Mouse (Mus musculus): ENCODE results near the gene Hacl1. TPM values are rescaled to one million over a fixed set of nuclear protein-coding genes. Genes with fewer than 3 reads are reported as not detected.
"Not testable (repeated sequence)": the region's sequence is repeated elsewhere in the genome, so short reads cannot be mapped to it uniquely, and the experiment has no call there.

The Hacl1 gene
- polyA plus RNA-seq, 1 experiment from 2014 or later = 12.3 TPM

DNA sequence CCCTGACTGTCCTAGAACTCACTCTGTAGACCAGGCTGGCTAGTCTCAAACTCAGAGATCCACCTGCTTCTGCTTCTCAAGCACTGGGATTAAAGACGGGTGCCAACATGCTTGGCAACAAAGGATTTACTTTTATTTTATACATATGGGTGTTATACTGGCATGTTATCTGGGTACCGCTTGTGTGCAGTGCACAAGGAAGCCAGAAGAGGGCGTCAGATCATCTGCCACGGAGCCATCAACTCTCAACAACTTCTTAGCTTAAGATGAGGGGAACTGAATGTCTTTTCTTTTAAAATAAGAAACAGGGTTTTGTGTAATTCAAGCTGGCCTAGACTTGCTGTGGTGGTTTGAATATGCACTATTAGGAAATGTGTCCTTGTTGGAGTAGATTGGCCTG is 29.1 kb downstream of the Hacl1 start:
- H3K4me1 ChIP-seq (ENCODE audit: control insufficient read depth, insufficient read depth, low read length) = no peaks in the 10 kb centered on the region
- ATAC-seq (replicated peaks; ENCODE audit: insufficient number of reproducible peaks, low FRiP score, low TSS enrichment, low read depth) (no peak), DNase-seq (ENCODE audit: low spot score) (no peak)
- H3K9ac ChIP-seq (replicated peaks; ENCODE audit: low read length) = no peak overlapping the region
- no peak overlapping the region for H3K27ac ChIP-seq (replicated peaks; ENCODE audit: low read depth, low read length)
- WGBS = 61% methylated on average over 4 of the region's 4 CpGs
- no peaks in the 10 kb centered on the region for H3K9me3 ChIP-seq (replicated peaks; ENCODE audit: control insufficient read depth, low read length)
- H3K36me3 ChIP-seq (replicated peaks; ENCODE audit: control insufficient read depth, insufficient read depth, low read depth, low read length) = no peaks in the 10 kb centered on the region
- H3K4me3 ChIP-seq (ENCODE audit: low read depth, low read length) = no peak overlapping the region
- no peak overlapping the region for H3K4me2 ChIP-seq (ENCODE audit: low read depth, low read length)
- H3K27me3 ChIP-seq (ENCODE audit: control insufficient read depth, insufficient read depth, low read length) = no peaks in the 10 kb centered on the region

DNA sequence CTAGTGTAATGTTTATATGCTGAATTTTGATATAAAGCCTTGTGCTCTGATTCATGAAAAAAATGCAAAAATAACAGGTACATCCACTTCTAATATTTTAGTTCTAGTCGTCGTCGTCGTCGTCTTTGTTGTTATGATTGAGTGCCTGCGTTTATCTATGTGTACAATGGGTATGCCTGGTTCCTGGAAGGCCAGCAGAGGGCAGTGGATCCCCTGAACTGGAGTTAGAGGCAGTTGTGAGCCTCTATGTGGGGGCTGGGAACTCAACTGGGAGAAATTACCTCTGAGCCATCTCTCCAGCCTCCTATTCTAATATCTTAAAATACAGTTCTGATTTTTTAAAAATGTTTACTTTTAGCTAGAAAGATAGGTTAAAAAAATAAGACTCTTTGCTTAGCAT is 35.6 kb downstream of the Hacl1 start:
- Histone ChIP-seq H3K27ac (replicated peaks; ENCODE audit: low read depth, low read length) (no peak overlapping the region), H3K4me3 (ENCODE audit: low read depth, low read length) (no peak overlapping the region), H3K4me2 (ENCODE audit: low read depth, low read length) (no peak overlapping the region), H3K4me1 (ENCODE audit: control insufficient read depth, insufficient read depth, low read length) (no peaks in the 10 kb centered on the region), H3K9ac (replicated peaks; ENCODE audit: low read length) (no peak overlapping the region), H3K36me3 (replicated peaks; ENCODE audit: control insufficient read depth, insufficient read depth, low read depth, low read length) (no peaks in the 10 kb centered on the region), H3K9me3 (replicated peaks; ENCODE audit: control insufficient read depth, low read length) (no peaks in the 10 kb centered on the region), H3K27me3 (ENCODE audit: control insufficient read depth, insufficient read depth, low read length) (no peaks in the 10 kb centered on the region)
- 58% methylated on average over 6 of the region's 6 CpGs for WGBS
- ATAC-seq (replicated peaks; ENCODE audit: insufficient number of reproducible peaks, low FRiP score, low TSS enrichment, low read depth) (no peak), DNase-seq (ENCODE audit: low spot score) (peak; percentile 13)

DNA sequence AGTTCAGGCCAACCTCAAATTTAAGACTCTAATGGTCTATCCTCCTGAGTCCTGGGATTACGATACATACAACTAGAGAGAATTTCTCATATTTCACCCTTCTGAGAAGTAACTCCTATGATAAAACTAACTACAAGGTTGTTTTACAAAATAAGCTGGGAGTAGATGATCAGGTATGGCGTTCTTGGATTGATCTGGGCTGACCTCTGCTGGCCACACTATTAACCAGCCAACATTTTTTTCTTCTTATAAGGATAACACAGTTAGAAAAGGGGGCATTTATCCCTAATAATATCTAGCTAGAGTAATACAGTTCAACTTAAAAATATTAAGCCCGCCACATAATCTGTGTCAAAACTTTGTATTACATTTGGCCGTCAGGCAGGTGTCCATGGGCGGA is 36.2 kb downstream of the Hacl1 start:
- DNase-seq (ENCODE audit: low spot score) (peak; percentile 36), ATAC-seq (replicated peaks; ENCODE audit: insufficient number of reproducible peaks, low FRiP score, low TSS enrichment, low read depth) (no peak)
- Histone ChIP-seq H3K36me3 (replicated peaks; ENCODE audit: control insufficient read depth, insufficient read depth, low read depth, low read length) (no peaks in the 10 kb centered on the region), H3K4me2 (ENCODE audit: low read depth, low read length) (no peak overlapping the region), H3K9ac (replicated peaks; ENCODE audit: low read length) (no peak overlapping the region), H3K9me3 (replicated peaks; ENCODE audit: control insufficient read depth, low read length) (no peaks in the 10 kb centered on the region), H3K27ac (replicated peaks; ENCODE audit: low read depth, low read length) (no peak overlapping the region), H3K27me3 (ENCODE audit: control insufficient read depth, insufficient read depth, low read length) (no peaks in the 10 kb centered on the region), H3K4me3 (ENCODE audit: low read depth, low read length) (no peak overlapping the region), H3K4me1 (ENCODE audit: control insufficient read depth, insufficient read depth, low read length) (no peaks in the 10 kb centered on the region)
- 75% methylated on average over 5 of the region's 5 CpGs for WGBS

DNA sequence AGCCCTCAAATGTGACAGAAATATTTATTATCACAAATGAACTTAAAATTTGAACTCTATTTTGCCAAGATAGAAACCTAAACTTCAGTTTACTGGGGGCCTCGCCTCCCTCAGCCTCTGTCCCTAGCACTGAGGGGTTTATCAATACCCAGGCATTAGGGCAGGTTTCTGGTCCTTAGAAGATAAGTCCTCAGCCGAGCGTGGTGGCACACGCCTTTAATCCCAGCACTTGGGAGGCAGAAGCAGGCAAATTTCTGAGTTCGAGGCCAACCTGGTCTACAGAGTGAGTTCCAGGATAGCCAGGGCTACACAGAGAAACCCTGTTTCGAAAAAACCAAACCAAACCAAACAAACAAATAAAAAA is 38.5 kb downstream of the Hacl1 start:
- H3K36me3 ChIP-seq (replicated peaks; ENCODE audit: control insufficient read depth, insufficient read depth, low read depth, low read length); H3K9me3 ChIP-seq (replicated peaks; ENCODE audit: control insufficient read depth, low read length); H3K4me3 ChIP-seq (ENCODE audit: low read depth, low read length); H3K4me1 ChIP-seq (ENCODE audit: control insufficient read depth, insufficient read depth, low read length); DNase-seq (ENCODE audit: low spot score); H3K27ac ChIP-seq (replicated peaks; ENCODE audit: low read depth, low read length); H3K4me2 ChIP-seq (ENCODE audit: low read depth, low read length); ATAC-seq (replicated peaks; ENCODE audit: insufficient number of reproducible peaks, low FRiP score, low TSS enrichment, low read depth); H3K9ac ChIP-seq (replicated peaks; ENCODE audit: low read length); H3K27me3 ChIP-seq (ENCODE audit: control insufficient read depth, insufficient read depth, low read length): not testable (repeated sequence)
- WGBS = 89% methylated on average over 6 of the region's 6 CpGs

DNA sequence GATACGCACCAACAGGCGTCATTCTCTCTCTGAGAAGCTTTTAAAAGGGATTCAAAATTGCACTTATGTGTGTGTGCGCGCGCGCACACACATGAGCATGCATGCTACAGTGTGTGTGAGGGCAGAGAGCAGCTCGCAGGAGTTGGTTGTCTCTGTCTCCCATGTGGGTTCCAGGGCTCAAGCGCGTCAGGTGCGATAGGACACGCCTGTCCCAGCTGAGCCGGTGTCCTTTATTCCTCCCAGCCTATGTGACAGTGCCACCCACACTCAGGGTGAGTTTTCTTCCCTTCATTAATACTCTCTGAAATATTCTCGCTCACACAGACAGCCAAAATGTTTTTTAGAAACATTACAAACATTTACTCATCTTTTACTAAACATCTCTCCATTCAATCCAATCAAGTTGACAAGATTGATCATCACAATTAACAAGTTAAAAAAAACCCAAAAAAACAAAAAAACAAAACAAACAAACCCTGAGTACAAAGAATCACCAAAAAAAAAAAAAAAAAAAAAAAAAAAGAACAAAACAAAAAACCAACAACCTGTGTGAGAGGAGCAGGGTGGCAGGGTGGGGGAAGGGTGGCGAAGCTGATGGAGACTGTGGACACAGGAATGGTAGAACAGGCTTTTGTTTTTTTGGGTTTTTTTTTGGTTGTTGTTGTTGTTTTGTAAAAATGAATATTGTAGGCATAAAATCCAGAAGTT is 39.0 kb downstream of the Hacl1 start:
- Histone ChIP-seq H3K4me2 (ENCODE audit: low read depth, low read length) (no peak overlapping the region), H3K27me3 (ENCODE audit: control insufficient read depth, insufficient read depth, low read length) (no peaks in the 10 kb centered on the region), H3K9ac (replicated peaks; ENCODE audit: low read length) (no peak overlapping the region), H3K4me3 (ENCODE audit: low read depth, low read length) (no peak overlapping the region), H3K27ac (replicated peaks; ENCODE audit: low read depth, low read length) (no peak overlapping the region), H3K36me3 (replicated peaks; ENCODE audit: control insufficient read depth, insufficient read depth, low read depth, low read length) (no peaks in the 10 kb centered on the region), H3K4me1 (ENCODE audit: control insufficient read depth, insufficient read depth, low read length) (no peaks in the 10 kb centered on the region), H3K9me3 (replicated peaks; ENCODE audit: control insufficient read depth, low read length) (no peaks in the 10 kb centered on the region)
- WGBS = 90% methylated on average over 14 of the region's 14 CpGs
- ATAC-seq (replicated peaks; ENCODE audit: insufficient number of reproducible peaks, low FRiP score, low TSS enrichment, low read depth) (no peak), DNase-seq (ENCODE audit: low spot score) (no peak)

DNA sequence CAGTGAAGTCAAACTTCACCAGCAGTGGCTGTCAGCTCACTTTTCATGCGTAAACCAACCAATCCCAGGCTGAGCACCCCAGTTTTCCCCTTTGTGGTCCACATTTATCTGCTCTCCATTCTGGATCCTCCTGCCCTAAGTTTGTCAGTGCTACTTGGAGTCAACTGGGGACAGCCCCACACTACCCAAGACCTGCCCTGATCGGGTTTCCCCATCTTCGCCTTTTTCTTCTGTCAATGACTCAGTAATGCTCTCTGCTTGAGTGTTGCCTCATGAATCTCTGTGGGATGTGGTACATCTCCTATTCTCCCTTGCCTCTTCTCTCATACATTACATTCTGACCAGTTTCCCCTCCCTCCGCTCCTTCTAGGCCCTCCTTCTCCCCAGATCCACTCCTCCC is 43.6 kb downstream of the Hacl1 start:
- Histone ChIP-seq H3K4me2 (ENCODE audit: low read depth, low read length) (no peak overlapping the region), H3K9me3 (replicated peaks; ENCODE audit: control insufficient read depth, low read length) (no peaks in the 10 kb centered on the region), H3K4me3 (ENCODE audit: low read depth, low read length) (no peak overlapping the region), H3K36me3 (replicated peaks; ENCODE audit: control insufficient read depth, insufficient read depth, low read depth, low read length) (no peaks in the 10 kb centered on the region), H3K27me3 (ENCODE audit: control insufficient read depth, insufficient read depth, low read length) (no peaks in the 10 kb centered on the region), H3K9ac (replicated peaks; ENCODE audit: low read length) (no peak overlapping the region), H3K27ac (replicated peaks; ENCODE audit: low read depth, low read length) (no peak overlapping the region), H3K4me1 (ENCODE audit: control insufficient read depth, insufficient read depth, low read length) (no peaks in the 10 kb centered on the region)
- 91% methylated on average over 4 of the region's 4 CpGs for WGBS
- ATAC-seq (replicated peaks; ENCODE audit: insufficient number of reproducible peaks, low FRiP score, low TSS enrichment, low read depth) (no peak), DNase-seq (ENCODE audit: low spot score) (no peak)

DNA sequence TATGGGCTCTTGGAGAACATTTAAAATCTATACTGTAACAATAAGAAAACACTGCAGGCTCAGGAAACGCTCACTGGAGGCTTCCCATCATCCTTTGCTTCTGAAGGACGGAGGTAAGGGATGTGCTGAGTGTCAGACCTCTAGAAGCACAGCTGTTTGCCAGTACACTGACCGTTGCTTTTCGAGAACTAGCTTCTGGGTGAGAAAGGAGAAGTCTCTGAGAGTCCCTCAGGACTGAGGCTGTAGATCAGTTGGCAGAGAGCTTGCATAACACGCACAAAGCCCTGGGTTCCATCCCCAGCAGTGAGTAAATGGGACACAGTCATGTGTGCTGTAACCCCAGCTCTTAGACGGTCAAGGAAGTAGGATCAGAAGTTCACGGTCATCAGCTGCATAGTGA is 44.7 kb downstream of the Hacl1 start:
- no peak for ATAC-seq (replicated peaks; ENCODE audit: insufficient number of reproducible peaks, low FRiP score, low TSS enrichment, low read depth)
- no peak for DNase-seq (ENCODE audit: low spot score)
- Histone ChIP-seq H3K4me3 (ENCODE audit: low read depth, low read length) (no peak overlapping the region), H3K9ac (replicated peaks; ENCODE audit: low read length) (no peak overlapping the region), H3K36me3 (replicated peaks; ENCODE audit: control insufficient read depth, insufficient read depth, low read depth, low read length) (no peaks in the 10 kb centered on the region), H3K27me3 (ENCODE audit: control insufficient read depth, insufficient read depth, low read length) (no peaks in the 10 kb centered on the region), H3K27ac (replicated peaks; ENCODE audit: low read depth, low read length) (no peak overlapping the region), H3K4me1 (ENCODE audit: control insufficient read depth, insufficient read depth, low read length) (no peaks in the 10 kb centered on the region), H3K9me3 (replicated peaks; ENCODE audit: control insufficient read depth, low read length) (no peaks in the 10 kb centered on the region), H3K4me2 (ENCODE audit: low read depth, low read length) (no peak overlapping the region)
- WGBS = 78% methylated on average over 7 of the region's 7 CpGs

DNA sequence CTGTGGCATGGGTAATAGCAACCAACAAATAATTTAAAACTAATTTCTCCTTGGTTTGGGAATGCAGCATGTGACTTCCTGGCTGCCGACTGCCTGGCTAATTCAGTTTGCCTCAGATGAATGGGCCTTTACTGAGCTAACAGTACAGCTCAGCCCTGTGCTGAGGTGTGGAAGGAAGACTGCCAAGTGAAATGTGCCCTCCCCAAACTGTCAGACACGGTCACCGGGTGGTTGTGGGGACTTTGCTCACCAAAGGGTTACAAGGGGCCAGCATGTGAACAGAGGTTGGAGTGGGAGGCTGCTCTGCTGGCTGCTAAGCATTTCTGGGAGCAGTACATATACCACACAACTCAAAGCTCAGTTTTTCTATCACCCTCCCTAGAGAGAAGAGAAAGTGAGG is 46.4 kb downstream of the Hacl1 start:
- no peak overlapping the region for H3K9ac ChIP-seq (replicated peaks; ENCODE audit: low read length)
- H3K9me3 ChIP-seq (replicated peaks; ENCODE audit: control insufficient read depth, low read length) = no peaks in the 10 kb centered on the region
- no peaks in the 10 kb centered on the region for H3K4me1 ChIP-seq (ENCODE audit: control insufficient read depth, insufficient read depth, low read length)
- ATAC-seq (replicated peaks; ENCODE audit: insufficient number of reproducible peaks, low FRiP score, low TSS enrichment, low read depth) = no peak
- no peak overlapping the region for H3K4me3 ChIP-seq (ENCODE audit: low read depth, low read length)
- H3K4me2 ChIP-seq (ENCODE audit: low read depth, low read length) = no peak overlapping the region
- WGBS = 64% methylated on average over 3 of the region's 3 CpGs
- no peaks in the 10 kb centered on the region for H3K36me3 ChIP-seq (replicated peaks; ENCODE audit: control insufficient read depth, insufficient read depth, low read depth, low read length)
- no peak overlapping the region for H3K27ac ChIP-seq (replicated peaks; ENCODE audit: low read depth, low read length)
- no peak for DNase-seq (ENCODE audit: low spot score)
- H3K27me3 ChIP-seq (ENCODE audit: control insufficient read depth, insufficient read depth, low read length) = no peaks in the 10 kb centered on the region
